Mouse (Mus musculus): ENCODE data around the gene E030018B13Rik.

Gene E030018B13Rik

DNA sequence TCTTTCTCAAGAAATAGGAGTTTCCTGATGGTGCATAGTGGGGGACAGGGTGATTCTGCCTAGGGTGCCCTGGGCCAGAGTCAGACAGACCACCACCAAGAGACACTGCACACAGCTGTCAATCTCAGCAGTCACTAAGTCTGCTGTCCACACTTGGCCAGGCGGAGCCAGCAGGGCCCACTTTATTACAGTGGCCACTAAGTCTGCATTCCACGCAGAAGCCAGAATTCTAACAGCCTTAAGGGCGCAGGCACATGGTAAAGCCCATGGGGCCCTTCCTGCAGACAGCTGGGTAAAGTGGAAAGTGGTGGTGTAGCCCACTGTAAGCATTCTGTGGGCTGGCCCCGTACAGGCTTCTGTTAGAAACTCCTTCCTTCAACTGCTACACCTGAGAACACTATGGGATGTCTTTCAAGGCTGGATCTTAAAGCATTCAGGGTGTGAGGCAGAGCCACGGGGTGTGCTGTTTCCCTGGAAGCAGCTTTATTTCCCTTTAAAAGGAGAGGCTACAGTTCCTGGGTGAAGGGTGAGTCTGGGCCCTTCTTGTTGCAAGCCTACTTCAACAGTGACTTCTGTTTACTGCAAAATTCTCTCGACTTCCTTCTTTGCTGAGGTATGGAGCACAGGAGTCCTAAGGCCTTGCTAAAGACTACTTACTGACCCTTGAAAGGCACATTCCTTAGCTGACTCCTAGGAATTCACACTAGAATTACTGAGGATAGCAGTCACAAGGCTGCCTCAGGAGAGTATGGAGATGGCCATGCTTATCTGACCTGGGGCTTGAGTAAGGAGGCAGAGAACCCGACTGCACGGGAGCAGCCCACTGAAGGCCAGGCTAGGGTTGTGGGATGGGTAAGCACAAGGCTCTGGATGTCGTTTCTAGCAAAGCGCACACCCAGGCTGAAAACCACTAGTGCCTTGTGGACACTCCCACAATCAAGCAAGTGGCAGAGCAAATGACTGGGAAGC lies 2.6 kb upstream of the E030018B13Rik start:
- CTCF ChIA-PET, result interaction anchor here (1.0 kb wide), 2 partner anchors 11 to 236 kb away, joined by 3 to 4 read pairs; no protein-coding TSS in a partner anchor

DNA sequence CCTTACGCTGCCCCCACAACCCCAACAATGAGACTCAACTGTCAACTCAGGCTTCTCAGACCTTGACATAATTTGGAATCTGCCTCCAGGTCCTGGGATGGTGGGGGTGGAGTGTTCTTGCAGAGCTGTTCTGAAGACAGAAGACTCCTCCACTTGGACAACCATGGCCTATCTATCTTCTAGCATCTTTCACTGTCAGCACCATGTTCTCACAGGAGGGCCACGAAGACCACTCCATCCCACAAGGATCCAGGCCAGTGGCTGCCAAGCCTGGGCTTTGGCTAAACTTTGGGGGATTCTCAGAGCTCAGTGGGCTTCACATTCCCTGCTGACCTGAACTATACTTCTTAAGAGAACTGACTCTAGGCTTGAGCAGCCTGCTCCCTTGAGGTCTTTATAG lies 1.8 kb upstream of the E030018B13Rik start:
- CTCF ChIA-PET, result no interaction called here

DNA sequence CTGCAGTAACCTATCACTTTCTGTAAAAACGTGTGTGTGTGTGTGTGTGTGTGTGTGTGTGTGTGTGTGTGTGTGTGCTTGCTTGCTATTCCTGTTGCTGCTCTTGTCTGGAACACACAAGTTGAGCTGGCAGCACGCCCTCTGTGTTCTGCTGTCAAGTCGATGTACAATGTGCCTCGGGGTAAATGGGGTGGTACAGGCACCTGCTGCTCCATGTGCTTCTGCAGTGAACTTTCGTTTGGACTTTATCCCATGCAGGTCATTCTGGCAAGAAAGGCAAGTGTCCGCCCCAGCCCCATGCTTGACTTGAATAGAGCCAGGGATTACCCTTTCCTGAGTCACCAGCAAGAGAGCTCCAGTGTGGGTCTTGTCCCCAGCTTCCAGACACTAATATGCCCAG lies 1.0 kb downstream of the E030018B13Rik start:
- CTCF ChIA-PET, result no interaction called here

DNA sequence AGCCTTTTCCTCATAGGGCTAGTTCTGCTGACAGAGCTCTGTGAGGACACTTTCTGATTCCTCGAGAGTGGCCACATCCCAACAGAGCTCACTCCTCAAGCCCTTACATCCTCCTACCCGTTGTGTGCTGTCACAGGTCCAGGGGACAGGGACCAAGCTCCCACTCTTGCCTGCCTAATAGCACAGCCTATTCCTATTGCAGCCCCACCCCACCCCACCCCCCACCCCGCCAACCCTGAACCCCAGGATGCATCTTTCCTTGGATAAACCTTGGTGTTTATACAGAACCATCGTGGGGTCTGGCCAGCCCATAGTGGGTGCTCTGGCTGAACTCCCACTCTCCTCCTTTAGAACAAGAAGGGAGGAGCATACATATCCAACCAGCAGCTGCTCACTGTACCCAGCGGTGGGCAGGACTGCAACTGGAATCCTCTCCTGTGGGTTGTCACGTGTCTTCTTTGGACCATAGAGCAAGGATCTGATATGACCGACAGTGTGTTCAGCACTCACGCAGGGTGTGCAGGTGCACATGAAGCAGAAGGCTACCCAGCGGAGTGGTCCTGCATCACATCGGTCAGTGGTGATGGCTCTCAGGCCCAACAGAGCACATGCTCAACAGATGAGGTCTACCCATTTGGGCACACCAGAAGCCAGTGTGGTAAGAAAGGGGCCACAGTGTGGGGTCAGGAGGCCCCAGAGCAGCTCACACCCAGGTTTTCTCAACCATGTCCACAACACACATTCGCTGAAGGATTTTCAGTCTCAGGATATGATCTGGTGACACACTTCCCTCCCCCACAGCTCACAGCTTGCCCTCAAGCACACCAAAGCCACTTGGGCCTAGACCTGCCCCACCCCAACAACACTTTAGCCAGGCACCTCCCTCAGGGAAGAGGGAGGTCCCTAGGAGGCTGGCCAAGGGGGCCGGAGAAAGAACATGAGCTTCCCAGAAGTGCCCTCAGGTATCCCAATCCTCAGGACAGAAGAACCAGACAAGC lies 2.4 kb downstream of the E030018B13Rik start:
- CTCF ChIA-PET, result interaction anchor here (0.5 to 1.0 kb wide), 2 partner anchors 18 to 62 kb away, joined by 3 to 5 read pairs; no protein-coding TSS in a partner anchor

DNA sequence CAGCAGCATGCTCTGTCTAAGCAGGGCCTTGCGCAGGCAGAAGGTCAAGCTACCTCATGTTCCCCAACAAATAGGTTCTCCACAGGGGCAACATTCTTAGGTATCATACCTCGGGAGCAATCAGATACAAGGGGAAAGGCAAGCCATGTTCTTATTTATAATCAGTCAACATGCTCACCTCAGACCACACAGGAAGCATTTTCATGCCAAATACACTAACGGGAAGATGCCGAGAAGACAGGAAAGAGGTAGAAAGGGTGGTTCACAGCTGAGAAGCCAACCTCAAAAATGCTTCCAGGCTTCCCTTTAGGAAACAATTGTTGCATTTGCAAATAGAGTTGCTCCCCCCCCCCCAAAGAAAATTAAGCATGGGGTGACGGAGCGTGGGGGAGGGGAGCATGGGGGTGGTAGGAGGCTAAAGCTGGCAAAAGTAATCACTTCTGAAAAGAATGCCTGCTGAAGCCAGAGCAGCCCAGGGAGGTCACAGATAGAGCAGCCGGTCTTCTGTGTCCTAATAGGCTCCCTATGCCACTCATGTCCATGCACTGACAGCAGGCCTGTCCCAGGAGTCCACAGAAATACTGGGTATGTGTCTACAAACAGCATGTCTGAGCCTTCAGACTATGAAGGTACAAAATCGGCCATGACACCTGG lies 5.4 kb downstream of the E030018B13Rik start:
- CTCF ChIA-PET, result interaction anchor here (0.7 kb wide), 1 partner anchor 85 kb away, joined by 3 read pairs; no protein-coding TSS in a partner anchor

DNA sequence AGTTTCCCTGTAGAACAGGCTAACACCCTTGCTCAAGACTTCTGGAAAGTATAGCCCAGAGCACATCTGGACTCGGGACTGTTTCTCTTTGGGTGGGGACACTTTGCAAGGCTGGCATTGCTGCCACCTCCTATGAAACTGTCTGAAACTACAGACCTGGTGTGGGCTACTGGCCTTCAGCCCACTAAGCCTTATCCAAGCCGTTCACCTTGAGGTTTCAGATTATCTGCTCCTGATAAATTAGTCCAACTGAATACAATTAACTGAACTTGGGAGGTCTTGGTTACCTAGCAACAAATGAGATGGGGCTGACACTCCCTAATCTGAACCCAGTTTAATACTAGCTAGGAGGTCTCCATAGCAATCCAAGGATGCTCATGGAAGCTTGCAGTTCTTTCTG lies 5.9 kb downstream of the E030018B13Rik start:
- CTCF ChIA-PET, result interaction anchor here (0.7 kb wide), 2 partner anchors 23 to 85 kb away, joined by 3 to 7 read pairs; no protein-coding TSS in a partner anchor

DNA sequence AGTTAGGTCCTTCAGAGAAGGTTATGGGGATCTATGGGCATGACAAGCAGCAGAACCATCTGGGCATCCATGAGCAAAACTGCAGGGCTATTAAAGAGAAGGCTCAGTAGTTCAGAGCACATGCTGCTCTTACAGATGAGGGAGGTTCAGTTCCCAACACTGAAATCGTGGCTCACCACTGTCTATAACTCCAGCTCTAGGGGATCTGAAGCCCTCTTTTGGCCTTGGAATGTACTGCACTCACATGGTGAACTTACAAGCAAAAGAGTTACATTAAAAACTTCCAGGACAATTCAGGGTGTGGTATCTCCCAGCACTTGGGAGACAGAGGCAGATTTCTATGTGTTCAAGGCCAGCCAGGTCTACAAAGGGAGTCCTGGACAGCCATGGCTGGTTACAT lies 6.3 kb downstream of the E030018B13Rik start:
- CTCF ChIA-PET, result interaction anchor here (0.7 kb wide), 1 partner anchor 24 kb away, joined by 7 read pairs; no protein-coding TSS in a partner anchor

DNA sequence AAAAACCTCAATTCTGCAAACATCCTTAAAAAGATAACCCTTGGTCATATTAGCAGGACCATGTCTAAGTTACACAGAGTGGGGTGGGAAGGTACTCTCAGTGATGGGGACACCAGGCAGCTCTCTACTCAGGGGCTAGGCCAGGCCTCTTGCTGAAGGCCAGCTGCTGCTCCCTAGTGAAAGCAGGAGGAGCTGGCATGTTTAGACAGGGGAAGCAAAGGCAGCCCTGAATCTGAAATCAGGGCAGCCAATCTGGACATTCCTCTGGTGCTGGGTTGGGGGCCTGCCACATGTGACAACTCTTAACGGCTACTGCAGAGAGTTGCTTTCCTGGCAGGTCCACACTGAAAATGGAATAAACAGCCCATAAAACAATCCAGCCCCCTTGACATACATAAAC lies 7.5 kb downstream of the E030018B13Rik start:
- CTCF ChIA-PET, result interaction anchor here (0.6 kb wide), 1 partner anchor 104 kb away, joined by 3 read pairs; no protein-coding TSS in a partner anchor

DNA sequence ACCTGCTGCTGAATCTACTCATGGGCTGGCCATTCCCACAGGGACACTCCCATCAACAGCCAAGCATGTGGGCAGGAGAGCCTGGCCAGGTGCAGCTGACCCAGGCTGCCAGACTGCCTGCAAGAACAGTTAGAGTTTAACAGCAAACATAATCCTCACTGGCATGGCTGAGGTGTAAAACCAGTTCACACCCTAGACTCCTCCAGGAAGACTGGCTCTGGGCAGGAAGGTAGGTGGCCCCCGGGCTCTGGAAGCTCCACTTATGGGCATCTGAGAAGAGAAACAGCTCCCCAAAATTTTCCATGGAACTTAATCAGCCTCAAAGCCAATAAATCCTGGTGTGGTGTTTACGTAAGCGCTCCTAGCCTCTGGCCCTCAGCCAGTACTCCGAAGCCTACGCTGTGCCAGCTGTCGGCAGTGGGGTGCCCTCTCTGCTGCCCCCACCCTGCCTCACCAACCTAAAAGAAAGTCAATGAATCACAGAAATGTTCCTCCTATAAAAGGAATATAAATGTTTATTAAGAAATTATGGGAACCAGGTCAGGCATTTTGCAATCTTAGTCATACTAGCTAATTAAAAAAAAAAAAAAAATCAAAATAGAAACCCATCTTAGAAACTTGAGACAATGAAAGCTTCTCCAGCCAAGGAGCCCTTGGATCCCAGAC lies 8.2 kb downstream of the E030018B13Rik start:
- CTCF ChIA-PET, result interaction anchor here (1.0 to 1.3 kb wide), 2 partner anchors 12 kb away, joined by 3 to 4 read pairs; no protein-coding TSS in a partner anchor

DNA sequence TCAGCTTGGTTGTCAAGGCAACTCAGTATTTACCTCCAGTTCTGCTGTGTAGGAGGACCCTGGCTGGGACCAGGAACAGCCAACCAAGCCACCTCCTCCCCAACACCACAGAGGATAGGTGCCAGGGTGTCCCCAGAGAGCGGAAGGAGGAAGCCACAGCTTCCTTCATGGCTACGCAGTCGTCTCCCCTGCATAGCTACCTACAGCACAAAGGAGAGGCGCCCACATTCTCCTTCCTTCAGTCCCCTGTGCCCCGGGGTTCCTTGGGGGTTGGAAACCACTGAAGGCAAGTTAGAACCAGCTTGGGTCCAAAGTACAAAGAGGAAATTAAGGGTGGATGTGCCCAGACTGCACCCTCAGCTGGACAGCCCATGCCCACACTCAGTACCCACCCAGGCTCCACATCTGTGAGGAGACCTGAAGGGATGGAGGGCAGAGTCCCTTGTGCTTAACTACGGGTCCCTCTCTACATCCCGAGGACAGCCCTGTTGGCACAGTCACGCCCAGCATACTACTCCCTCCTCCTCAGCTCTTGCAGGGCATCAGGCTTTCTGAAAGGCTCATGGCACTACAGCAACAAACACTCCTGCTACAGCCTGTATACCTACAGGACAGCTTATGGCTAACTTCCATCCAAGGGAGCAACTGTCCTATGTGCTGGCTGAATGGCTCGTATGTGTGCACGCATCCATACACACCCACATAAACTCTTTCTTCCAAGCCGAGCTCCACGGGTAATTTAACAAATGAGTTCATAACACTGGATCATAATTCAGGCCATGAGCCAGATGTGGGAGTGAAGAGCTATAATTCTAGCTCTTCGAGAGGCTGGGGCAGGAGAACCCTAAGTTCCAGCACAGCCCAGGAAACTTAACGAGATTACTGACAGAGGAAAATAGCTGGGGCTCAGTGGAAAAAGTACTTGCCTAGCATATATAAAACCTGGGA lies 9.0 kb downstream of the E030018B13Rik start:
- CTCF ChIA-PET, result interaction anchor here (0.6 to 1.3 kb wide), 3 partner anchors 11 to 19 kb away, joined by 3 to 4 read pairs (median 3); no protein-coding TSS in a partner anchor

DNA sequence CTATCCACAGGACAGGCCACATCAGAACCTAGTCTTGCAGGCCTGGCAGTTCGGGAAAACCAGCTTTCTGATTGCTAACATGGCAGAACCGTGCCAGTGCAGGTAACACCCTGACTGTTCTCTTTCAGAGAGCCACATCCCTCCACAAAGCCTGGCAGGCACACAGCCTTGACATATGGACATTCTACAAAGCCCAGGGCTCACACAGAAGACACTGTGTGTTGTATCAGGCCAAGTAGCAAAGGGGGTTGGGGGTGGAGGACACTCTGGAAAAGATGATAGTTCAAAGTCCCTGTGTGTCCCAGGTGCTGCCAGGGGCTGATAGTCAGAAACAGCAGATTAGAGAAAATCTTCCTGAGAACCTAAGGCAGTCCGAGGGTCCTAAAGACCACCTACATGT lies 9.8 kb downstream of the E030018B13Rik start:
- CTCF ChIA-PET, result interaction anchor here (0.6 kb wide), 1 partner anchor 20 kb away, joined by 3 read pairs; no protein-coding TSS in a partner anchor

DNA sequence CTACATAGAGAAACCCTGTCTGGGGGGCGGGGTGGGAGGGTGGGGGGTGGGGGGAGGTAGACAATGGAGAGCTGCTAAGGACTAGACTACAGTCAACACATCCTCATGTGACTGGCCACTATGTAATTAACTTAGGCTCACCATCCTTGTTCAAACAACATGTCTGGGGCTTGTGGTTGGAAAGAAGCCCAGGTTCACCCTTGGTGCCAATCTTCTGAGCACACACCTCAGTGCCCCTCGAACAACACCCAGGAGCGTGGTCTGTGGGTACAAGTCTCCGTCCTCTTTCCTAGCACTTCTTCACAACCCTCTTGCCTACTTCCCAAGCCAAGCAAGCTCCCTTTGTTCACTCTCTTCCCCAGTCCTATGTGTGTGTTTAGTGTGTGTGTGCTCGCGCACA lies 10.5 kb downstream of the E030018B13Rik start:
- CTCF ChIA-PET, result no interaction called here

DNA sequence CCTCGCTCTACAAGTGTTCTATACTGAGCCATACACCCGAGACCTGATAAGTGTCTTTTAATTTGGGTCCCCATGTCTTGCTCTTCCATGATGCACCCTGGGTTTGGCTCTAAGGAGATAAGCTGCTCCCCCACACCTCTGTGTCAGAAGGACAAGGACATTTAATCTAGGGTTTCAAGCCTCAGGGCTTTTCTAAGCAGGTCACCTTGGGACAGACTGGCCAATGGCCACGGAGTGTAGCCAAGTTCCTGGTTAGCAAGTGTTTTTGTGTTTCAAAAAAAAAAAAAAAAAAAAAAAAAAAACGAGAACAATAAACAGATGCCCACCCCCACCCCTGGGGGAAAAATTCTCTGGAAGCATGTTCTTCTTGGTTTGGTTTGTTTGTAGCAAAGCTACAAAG lies 12.4 kb downstream of the E030018B13Rik start:
- CTCF ChIA-PET, result interaction anchor here (0.6 to 0.9 kb wide), 3 partner anchors 34 to 177 kb away, joined by 3 to 21 read pairs (median 6); no protein-coding TSS in a partner anchor

DNA sequence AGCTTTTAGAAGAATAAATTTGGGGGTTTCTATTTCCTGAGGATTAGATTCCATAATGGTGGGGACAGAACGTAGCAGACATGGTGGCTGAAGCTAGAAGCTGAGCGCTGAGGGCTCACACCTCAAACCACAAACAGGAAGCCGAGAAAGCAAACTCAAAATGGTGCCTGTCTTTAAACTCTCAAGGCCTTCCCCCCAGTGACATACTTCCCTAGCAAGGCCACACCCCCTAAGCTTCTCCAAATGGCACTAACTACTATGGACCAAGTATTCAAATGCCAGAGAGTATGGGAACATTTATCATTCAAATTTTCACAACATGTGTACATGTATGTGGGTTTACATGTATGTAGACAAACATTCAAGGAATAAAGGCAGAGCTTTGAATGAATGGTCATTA lies 13.5 kb downstream of the E030018B13Rik start:
- CTCF ChIA-PET, result interaction anchor here (1.3 kb wide), 1 partner anchor 18 kb away, joined by 6 read pairs; no protein-coding TSS in a partner anchor

DNA sequence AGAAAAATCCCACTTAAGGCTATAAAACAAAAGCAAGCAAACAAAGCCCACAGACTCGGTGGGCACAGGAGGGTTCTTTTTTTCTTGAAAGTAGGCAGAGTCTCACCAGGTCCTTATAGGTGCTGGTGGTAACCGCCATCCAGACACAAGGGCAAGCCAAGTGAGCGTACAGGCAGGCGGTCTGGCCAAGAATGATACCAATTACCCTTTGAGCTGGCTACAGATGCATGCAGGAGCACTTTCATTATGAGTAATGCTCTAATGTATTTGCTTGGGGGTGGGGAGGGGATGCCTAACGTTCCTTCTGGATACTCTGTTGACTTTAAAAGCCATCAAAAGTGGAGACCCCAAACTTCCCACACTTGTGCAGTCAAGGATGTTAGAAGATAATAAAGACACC lies 14.1 kb downstream of the E030018B13Rik start:
- CTCF ChIA-PET, result interaction anchor here (1.3 kb wide), 1 partner anchor 19 kb away, joined by 6 read pairs; no protein-coding TSS in a partner anchor

DNA sequence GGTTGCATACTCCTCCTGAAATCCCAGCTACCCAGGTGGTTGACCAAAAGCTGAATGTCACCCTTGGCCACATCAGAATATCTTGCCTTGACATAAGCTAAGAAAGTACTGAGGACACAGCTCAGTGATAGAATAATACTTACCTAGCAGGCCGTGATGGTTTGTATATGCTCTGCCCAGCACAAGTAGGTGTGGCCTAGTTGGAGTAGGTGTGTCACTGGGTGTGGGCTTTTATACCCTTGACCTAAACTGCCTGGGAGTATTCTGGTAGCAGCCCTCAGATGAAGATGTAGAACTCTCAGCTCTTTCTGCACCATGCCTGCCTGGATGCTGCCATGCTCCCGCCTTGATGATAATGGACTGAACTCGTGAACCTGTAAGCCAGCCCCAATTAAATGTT lies 15.8 kb downstream of the E030018B13Rik start:
- CTCF ChIA-PET, result no interaction called here

DNA sequence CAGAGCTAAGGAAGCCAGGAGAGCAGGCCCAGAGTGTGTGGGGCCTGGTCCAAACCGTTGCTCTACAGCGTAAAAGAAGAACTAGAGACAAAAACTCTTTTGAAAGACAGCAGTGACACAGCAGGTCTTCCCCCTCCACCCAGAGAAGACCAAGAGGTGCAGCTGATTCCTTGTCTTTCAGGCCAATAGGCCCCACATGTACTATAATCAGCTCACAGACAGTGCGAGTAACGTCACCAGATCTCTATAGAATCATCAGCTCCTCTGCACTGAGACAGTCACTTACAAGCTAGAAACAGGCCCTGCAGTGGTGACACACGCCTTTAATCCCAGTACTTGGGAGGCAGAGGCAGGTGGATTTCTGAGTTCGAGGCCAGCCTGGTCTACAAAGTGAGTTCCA lies 17.2 kb downstream of the E030018B13Rik start:
- CTCF ChIA-PET, result interaction anchor here (0.6 kb wide), 1 partner anchor 46 kb away, joined by 3 read pairs; no protein-coding TSS in a partner anchor

DNA sequence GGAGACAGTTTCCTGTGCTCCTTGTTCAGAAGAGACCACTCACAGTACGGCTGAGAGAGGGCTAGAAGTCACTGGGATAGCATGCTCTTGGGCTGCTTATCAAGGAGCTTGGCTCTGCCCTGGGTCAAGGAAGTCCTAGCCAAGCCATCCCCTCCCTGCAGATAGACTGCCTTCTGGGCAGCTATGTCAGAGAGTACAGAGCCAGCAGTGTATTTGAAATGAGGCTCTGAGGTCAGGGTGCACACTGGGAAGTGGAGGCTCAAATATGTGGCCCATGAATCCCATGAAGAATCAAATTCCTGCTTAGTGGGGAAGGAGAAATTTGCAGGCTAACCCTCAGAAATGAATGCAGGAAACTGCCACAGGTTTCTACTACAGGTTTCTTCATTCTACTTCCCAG lies 17.9 kb downstream of the E030018B13Rik start:
- CTCF ChIA-PET, result interaction anchor here (0.9 kb wide), 1 partner anchor 34 kb away, joined by 3 read pairs; no protein-coding TSS in a partner anchor

DNA sequence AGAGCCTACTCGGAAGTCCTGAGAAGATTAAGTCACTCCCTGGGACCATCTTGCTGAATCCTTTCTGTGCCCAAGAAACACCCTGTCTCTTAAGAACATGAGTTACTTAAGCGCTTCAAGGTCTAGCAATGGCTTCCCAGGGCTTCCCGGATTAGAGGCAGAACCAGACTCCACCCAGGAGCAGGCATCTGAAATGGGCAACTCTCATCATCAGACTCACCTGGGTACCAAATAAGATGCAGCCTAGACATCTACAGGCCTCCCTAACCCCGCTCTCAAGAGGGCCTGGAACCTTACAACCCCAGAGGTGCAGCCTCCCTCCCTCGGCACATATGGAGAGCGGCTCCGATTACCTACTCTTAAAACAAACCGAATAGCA lies 19.1 kb downstream of the E030018B13Rik start:
- CTCF ChIA-PET, result no interaction called here
